Mouse (Mus musculus): Measurements from ENCODE around the gene Il22ra2. TPM values are rescaled to one million over a fixed set of nuclear protein-coding genes. Genes with fewer than 3 reads are reported as not detected.
"Not testable (repeated sequence)": the region's sequence is repeated elsewhere in the genome, so short reads cannot be mapped to it uniquely, and the experiment has no call there.

Gene Il22ra2
- polyA plus RNA-seq, 1 experiment = not detected

DNA sequence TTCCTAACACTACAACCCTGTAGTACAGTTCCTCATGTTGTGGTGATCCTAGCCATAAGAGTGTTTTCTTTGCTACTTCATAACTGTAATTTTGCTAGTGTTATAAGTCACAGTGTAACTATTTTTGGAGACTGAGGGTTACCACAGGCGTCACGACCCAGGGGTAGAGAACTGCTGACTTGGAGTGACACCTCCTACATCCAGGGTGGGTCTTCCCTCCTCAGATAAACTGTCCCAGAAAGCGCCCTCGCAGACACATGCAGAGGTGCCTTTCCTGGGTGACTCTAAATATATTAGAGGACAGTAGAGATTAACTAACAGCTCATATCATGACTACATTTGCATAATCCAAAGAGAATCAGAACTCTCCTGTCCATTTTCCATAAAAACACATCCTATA is 24.9 kb upstream of the Il22ra2 start:
- TF ChIP-seq CTCF (IDR thresholded peaks at IDR 0.05; ENCODE audit: insufficient read depth, low read depth, low read length) = no peak
- no peak for TF ChIP-seq POLR2A (IDR thresholded peaks at IDR 0.05; ENCODE audit: insufficient read depth, low read depth, low read length)
- Histone ChIP-seq H3K27ac (ENCODE audit: insufficient read depth, low read depth, low read length) (no peak overlapping the region), H3K4me3 (ENCODE audit: insufficient read depth, low read depth, low read length) (no peak overlapping the region), H3K4me1 (ENCODE audit: control insufficient read depth, insufficient read depth, low read length) (no peaks in the 10 kb centered on the region)
- 90% methylated on average over 4 of the region's 4 CpGs for WGBS

GRCm38 (mm10) chr10:19598091-19598490 is 23.7 kb upstream of the Il22ra2 start:
- Histone ChIP-seq H3K27ac (ENCODE audit: insufficient read depth, low read depth, low read length) (no peak overlapping the region), H3K4me3 (ENCODE audit: insufficient read depth, low read depth, low read length) (no peak overlapping the region), H3K4me1 (ENCODE audit: control insufficient read depth, insufficient read depth, low read length) (no peaks in the 10 kb centered on the region)
- TF ChIP-seq CTCF (IDR thresholded peaks at IDR 0.05; ENCODE audit: insufficient read depth, low read depth, low read length) (no peak), POLR2A (IDR thresholded peaks at IDR 0.05; ENCODE audit: insufficient read depth, low read depth, low read length) (no peak)
- whole genome bisulfite sequencing = 87% methylated on average over 11 of the region's 11 CpGs

- no peaks in the 10 kb centered on the region for H3K4me1 ChIP-seq (ENCODE audit: control insufficient read depth, insufficient read depth, low read length)
- H3K4me3 ChIP-seq (ENCODE audit: insufficient read depth, low read depth, low read length) = no peak overlapping the region
- WGBS = 54% methylated on average over 6 of the region's 6 CpGs
- no peak overlapping the region for H3K27ac ChIP-seq (ENCODE audit: insufficient read depth, low read depth, low read length)
- TF ChIP-seq POLR2A (IDR thresholded peaks at IDR 0.05; ENCODE audit: insufficient read depth, low read depth, low read length) (no peak), CTCF (IDR thresholded peaks at IDR 0.05; ENCODE audit: insufficient read depth, low read depth, low read length) (no peak)
These were observed 22.3 kb upstream of the Il22ra2 start for GRCm38 (mm10) chr10:19599331-19600092.

DNA sequence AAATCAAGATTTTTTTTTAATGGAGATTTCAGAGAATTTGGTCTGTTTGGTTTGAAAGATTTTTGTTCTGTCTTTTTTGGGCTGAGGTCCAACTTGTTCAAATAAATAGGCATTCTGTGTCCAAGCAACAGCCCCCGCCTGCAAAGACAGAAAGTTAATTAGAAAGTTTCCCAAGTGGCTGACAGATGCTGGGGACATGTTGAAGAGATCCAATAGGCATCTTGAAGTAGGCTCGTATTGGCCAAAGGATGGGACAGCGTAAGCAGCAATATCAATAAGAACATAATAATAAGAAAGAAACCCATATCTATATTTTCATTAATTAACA is 21.7 kb upstream of the Il22ra2 start:
- Histone ChIP-seq H3K27ac (ENCODE audit: insufficient read depth, low read depth, low read length) (no peak overlapping the region), H3K4me3 (ENCODE audit: insufficient read depth, low read depth, low read length) (no peak overlapping the region), H3K4me1 (ENCODE audit: control insufficient read depth, insufficient read depth, low read length) (no peaks in the 10 kb centered on the region)
- TF ChIP-seq POLR2A (IDR thresholded peaks at IDR 0.05; ENCODE audit: insufficient read depth, low read depth, low read length) = no peak
- TF ChIP-seq CTCF (IDR thresholded peaks at IDR 0.05; ENCODE audit: insufficient read depth, low read depth, low read length) = no peak
- WGBS = 69% methylated on average over 3 of the region's 3 CpGs

- not testable (repeated sequence) for H3K4me3 ChIP-seq (ENCODE audit: insufficient read depth, low read depth, low read length); H3K27ac ChIP-seq (ENCODE audit: insufficient read depth, low read depth, low read length); H3K4me1 ChIP-seq (ENCODE audit: control insufficient read depth, insufficient read depth, low read length)
- 12% methylated on average over 1 of the region's 1 CpGs for WGBS
These were observed 20.3 kb upstream of the Il22ra2 start for GRCm38 (mm10) chr10:19601502-19601901.

DNA sequence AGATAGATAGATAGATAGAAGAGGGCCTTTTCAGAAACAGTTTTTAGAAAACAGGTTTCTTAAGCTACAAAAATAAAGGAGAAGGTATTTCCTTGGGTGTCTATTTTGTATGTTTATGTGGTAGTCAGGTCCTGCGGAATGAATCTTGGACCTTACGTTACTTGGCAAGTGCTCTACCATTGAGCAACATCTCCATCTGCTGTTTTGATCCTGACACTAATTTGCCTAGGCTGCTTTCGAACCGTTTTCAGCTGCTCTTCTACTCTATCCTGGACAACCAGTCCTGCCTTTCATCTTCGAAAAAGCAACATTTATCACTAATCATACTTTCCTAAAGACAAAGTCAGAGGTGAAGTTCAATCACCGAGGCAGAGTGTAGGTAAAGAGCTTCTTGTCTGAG is 18.6 kb upstream of the Il22ra2 start:
- Histone ChIP-seq H3K4me3 (ENCODE audit: insufficient read depth, low read depth, low read length) (no peak overlapping the region), H3K4me1 (ENCODE audit: control insufficient read depth, insufficient read depth, low read length) (no peaks in the 10 kb centered on the region), H3K27ac (ENCODE audit: insufficient read depth, low read depth, low read length) (no peak overlapping the region)
- WGBS = 91% methylated on average over 6 of the region's 6 CpGs
- TF ChIP-seq CTCF (IDR thresholded peaks at IDR 0.05; ENCODE audit: insufficient read depth, low read depth, low read length) (no peak), POLR2A (IDR thresholded peaks at IDR 0.05; ENCODE audit: insufficient read depth, low read depth, low read length) (no peak)

DNA sequence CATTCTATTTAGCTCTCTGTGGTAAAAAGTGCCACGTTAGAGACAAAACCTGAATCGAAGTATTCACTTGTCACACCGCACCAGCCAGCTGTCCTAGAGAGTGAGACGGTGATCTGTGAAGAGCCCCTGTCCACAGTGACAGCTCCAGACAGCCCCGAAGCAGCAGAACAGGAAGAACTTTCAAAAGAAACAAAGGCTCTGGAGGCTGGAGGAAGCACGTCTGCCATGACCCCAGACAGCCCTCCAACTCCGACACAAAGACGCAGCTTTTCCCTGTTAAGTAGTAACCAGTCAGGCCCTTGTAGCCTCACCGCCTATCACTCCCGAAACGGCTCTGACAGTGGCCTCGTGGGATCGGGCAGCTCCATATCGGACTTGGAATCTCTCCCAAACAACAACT is 12.7 kb upstream of the Il22ra2 start:
- 66% methylated on average over 14 of the region's 14 CpGs for whole genome bisulfite sequencing
- TF ChIP-seq POLR2A (IDR thresholded peaks at IDR 0.05; ENCODE audit: insufficient read depth, low read depth, low read length) (no peak), CTCF (IDR thresholded peaks at IDR 0.05; ENCODE audit: insufficient read depth, low read depth, low read length) (no peak)
- no peak overlapping the region for H3K27ac ChIP-seq (ENCODE audit: insufficient read depth, low read depth, low read length)

DNA sequence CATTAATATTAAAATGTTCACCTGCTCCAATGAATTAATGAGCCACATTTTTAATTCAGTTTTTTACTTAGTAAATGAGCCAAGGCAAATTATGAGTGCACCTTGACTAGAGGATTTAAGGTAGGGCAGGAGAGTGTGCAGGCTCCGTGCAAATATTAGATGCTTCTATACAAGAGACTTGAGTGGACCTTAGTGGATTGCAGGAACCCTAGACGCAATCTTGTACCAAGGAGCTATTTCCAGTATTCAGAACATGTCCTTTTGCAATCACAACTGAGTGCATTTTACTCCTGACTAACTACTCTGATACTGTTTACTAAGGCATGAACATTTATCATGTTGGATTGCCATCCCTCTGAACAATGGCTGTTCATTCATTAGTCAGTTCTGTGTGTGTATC is 10.2 kb upstream of the Il22ra2 start:
- Histone ChIP-seq H3K4me3 (ENCODE audit: insufficient read depth, low read depth, low read length) (no peak overlapping the region), H3K4me1 (ENCODE audit: control insufficient read depth, insufficient read depth, low read length) (0 out of 2 replicates have a peak, but pooled peaks cover 5% of the 10 kb centered on the region), H3K27ac (ENCODE audit: insufficient read depth, low read depth, low read length) (no peak overlapping the region)
- 72% methylated on average over 2 of the region's 2 CpGs for WGBS
- TF ChIP-seq CTCF (IDR thresholded peaks at IDR 0.05; ENCODE audit: insufficient read depth, low read depth, low read length) = no peak
- no peak for TF ChIP-seq POLR2A (IDR thresholded peaks at IDR 0.05; ENCODE audit: insufficient read depth, low read depth, low read length)

More for the DNA sequence above, 12.7 kb upstream of the Il22ra2 start:
- Histone ChIP-seq H3K4me3 (ENCODE audit: insufficient read depth, low read depth, low read length) (no peak overlapping the region), H3K4me1 (ENCODE audit: control insufficient read depth, insufficient read depth, low read length) (0 out of 2 replicates have a peak, but pooled peaks cover 5% of the 10 kb centered on the region)

DNA sequence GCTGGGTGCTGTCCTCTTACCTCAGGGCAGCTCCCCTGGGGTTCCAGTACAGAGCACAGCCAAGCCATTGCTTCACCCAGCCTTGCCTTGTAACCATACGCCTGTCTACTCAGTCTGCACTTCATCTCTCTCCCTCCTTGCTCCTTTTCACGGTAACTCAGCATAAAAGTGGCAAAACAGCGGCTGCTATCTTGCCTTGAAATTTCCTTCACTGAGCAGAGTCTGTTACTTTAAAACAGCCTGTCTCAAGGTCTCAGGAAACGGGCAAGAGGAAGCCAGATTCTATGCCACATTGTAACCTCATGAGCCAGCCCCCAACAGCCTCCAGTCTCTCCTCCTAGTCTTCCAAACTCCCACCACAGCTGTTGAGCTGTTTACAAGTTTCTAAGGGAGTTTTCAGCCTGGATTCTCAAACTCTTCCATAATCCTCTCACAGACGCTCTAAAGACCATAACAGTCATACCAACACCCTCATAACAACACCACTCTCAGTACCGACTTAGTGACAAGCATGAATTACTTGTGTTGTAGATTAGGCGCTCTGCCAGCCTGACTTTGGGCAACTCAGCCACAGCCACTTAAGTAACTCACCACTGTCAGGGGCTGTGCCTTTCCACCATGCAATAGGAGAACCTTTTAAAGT is 8.6 kb upstream of the Il22ra2 start:
- Histone ChIP-seq H3K4me1 (ENCODE audit: control insufficient read depth, insufficient read depth, low read length) (0 out of 2 replicates have a peak, but pooled peaks cover 5% of the 10 kb centered on the region), H3K4me3 (ENCODE audit: insufficient read depth, low read depth, low read length) (no peak overlapping the region), H3K27ac (ENCODE audit: insufficient read depth, low read depth, low read length) (0 out of 2 replicates have a peak overlapping the region, but pooled peaks have one; percentile 13)
- WGBS = 36% methylated on average over 7 of the region's 7 CpGs
- TF ChIP-seq CTCF (IDR thresholded peaks at IDR 0.05; ENCODE audit: insufficient read depth, low read depth, low read length) (no peak), POLR2A (IDR thresholded peaks at IDR 0.05; ENCODE audit: insufficient read depth, low read depth, low read length) (no peak)

Data from olfactory bulb, adult 2 months (tissue).